Mouse (Mus musculus) ES-E14 (cell line): ENCODE results near the gene Ccl28.

ENCODE experiments used
- HCFC1 ChIP-seq: IDR thresholded peaks from 2 replicates; pipeline ENCODE4 v1.6.1; 2012; ENCODE audit warnings: low read length, inconsistent platforms, borderline replicate concordance; ENCODE audit not compliant: insufficient read depth
- MAFK ChIP-seq: IDR thresholded peaks from 2 replicates; pipeline ENCODE4 v1.6.1; 2014; ENCODE audit warnings: mild to moderate bottlenecking, low read depth, low read length, inconsistent platforms; ENCODE audit not compliant: insufficient read depth
- ZC3H11A ChIP-seq: IDR thresholded peaks from 2 replicates; pipeline ENCODE4 v1.6.1; 2012; ENCODE audit warnings: low read depth, mild to moderate bottlenecking, inconsistent platforms, low read length, borderline replicate concordance
- ZNF384 ChIP-seq: IDR thresholded peaks from 2 replicates; pipeline ENCODE4 v1.6.1; 2012; ENCODE audit warnings: low read depth, low read length, inconsistent platforms

DNA sequence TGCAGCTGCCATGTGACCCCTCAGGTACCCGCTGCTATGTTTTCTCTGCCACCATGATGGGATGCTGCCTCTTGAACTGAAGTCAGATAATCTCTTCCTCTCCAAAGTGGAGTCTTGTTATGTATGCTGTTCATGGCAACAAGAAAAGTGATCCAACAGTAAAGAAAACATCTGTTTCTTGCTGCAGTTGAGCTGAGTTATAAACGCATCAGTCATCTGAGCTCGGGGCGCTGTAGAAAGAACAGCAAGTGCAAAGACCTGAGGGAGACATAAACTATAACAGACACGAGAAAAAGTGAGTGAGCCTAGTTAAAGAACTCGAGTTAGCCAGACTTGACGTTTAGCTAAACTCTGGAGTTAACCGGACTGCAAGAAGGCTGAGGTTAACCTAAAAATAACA, 55.2 kb downstream of the Ccl28 start:
- no peak for TF ChIP-seq ZC3H11A
- TF ChIP-seq HCFC1 = no peak
- no peak for TF ChIP-seq MAFK
- no peak for TF ChIP-seq ZNF384
